Mouse (Mus musculus) forebrain, embryonic 16.5 days (tissue): Measurements from ENCODE around the gene Gm21977. TPM values are rescaled to one million over a fixed set of nuclear protein-coding genes. Genes with fewer than 3 reads are reported as not detected.
"Not testable (repeated sequence)": the region's sequence is repeated elsewhere in the genome, so short reads cannot be mapped to it uniquely, and the experiment has no call there.

Source experiments
- ATAC-seq: fragments of 200-750 bp; cut with Nextera tagmentation; 2 replicates; pipeline ENCODE4 v1.8.0; 2017; ENCODE audit warnings: mild to moderate bottlenecking, moderate library complexity
- H3K27ac ChIP-seq: fragments of 300-500 bp; sonication (generic); 2 replicates; pipeline ENCODE4 v1.5.1; 2014; ENCODE audit warnings: low read length, control low read depth
- H3K27me3 ChIP-seq: fragments of 300-500 bp; sonication (generic); replicated peaks from 2 replicates; pipeline ENCODE4 v1.6.1; 2014; ENCODE audit warnings: low read length; ENCODE audit not compliant: control insufficient read depth, insufficient read depth
- H3K36me3 ChIP-seq: fragments of 300-500 bp; sonication (generic); 2 replicates; pipeline ENCODE4 v1.6.1; 2014; ENCODE audit not compliant: control insufficient read depth, insufficient read depth
- H3K4me1 ChIP-seq: fragments of 300-500 bp; sonication (generic); replicated peaks from 2 replicates; pipeline ENCODE4 v1.6.1; 2014; ENCODE audit warnings: low read length; ENCODE audit not compliant: control insufficient read depth, insufficient read depth
- H3K4me2 ChIP-seq: fragments of 300-500 bp; sonication (generic); 2 replicates; pipeline ENCODE4 v1.6.1; 2014; ENCODE audit warnings: mild to moderate bottlenecking, low read length, control low read depth
- H3K4me3 ChIP-seq: fragments of 300-500 bp; sonication (generic); replicated peaks from 2 replicates; pipeline ENCODE4 v1.5.1; 2014; ENCODE audit warnings: mild to moderate bottlenecking, low read length, control low read depth
- H3K9ac ChIP-seq: fragments of 300-500 bp; sonication (generic); replicated peaks from 2 replicates; pipeline ENCODE4 v1.6.1; 2014; ENCODE audit warnings: low read depth, low read length, control low read depth
- H3K9me3 ChIP-seq: fragments of 300-500 bp; sonication (generic); 2 replicates; pipeline ENCODE4 v1.6.1; 2016; ENCODE audit warnings: low read length; ENCODE audit not compliant: control insufficient read depth
- WGBS: fragments of 180-500 bp; shearing (Covaris S2); extraction: QIAGEN DNeasy Blood & Tissue Kit; methylation state at CpG from one replicate; pipeline ENCODE4 v1.1.7; 2014; 5-methylcytosine and 5-hydroxymethylcytosine counted together
- polyA plus RNA-seq: library from polyadenylated mRNA; unstranded; fragments of >200 nt; fragmentation: Nextera tagmentation; extraction: Ambion mirVana; gene quantifications from 2 replicates; pipeline ENCODE4 v1.2.1, GENCODE M21; 2015

Gm21977 gene
- polyA plus RNA-seq = not detected in 2 replicates

DNA sequence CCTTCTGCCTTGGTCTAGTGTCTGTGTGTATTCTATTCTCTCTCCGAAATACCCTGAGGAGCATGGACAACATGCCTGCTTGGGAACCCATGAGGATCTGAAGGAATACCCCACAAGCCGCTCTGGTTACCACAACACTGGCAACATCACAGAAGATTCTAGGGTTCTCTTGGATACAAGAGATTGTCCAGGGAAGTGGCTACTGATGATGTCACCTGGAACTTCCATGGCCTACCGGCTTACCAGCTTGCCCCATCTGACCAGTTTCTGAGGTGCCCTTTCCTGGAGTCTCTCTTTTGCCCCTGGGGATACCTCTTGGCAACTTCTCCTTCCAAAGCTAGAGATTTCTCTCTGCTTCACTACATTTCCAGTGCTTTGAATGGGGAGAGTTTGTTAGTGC lies at the start of gene Gm21977:
Gm21977 (minus strand) TSS at position 101 of the 400 bp plus-strand sequence.
- ATAC-seq, H3K4me3 ChIP-seq, H3K4me1 ChIP-seq, H3K27me3 ChIP-seq, H3K36me3 ChIP-seq, H3K9me3 ChIP-seq, H3K4me2 ChIP-seq, H3K9ac ChIP-seq, H3K27ac ChIP-seq: not testable (repeated sequence)
- WGBS = no CpG with 5 or more reads among the region's 3 CpGs

Other genes starting within 250 kb of the Gm21977 start
- not detected in 2 replicates for gene Gm3633, start 211.6 kb downstream of the Gm21977 start, polyA plus RNA-seq
- not detected in 2 replicates for gene Gm10378, start 197.5 kb downstream of the Gm21977 start, polyA plus RNA-seq
- not detected in 2 replicates for gene Gm3015, start 84.7 kb downstream of the Gm21977 start, polyA plus RNA-seq
- not detected in 2 replicates for gene Gm10377, start 55.5 kb downstream of the Gm21977 start, polyA plus RNA-seq
- not detected in 2 replicates for gene Gm8082, start 140.1 kb upstream of the Gm21977 start, polyA plus RNA-seq
- gene Gm10376, start 162.2 kb upstream of the Gm21977 start, polyA plus RNA-seq = not detected in 2 replicates
- gene Gm8094, start 223.2 kb upstream of the Gm21977 start, polyA plus RNA-seq = not detected in 2 replicates
- gene Gm8104, start 247.1 kb upstream of the Gm21977 start, polyA plus RNA-seq = not detected in 2 replicates